In genomic region chr1:54110920-54111605, GRCm38 (mm10) we compare ENCODE assay signal across 22 mouse cellular contexts.
DNase-seq lines count a peak whose midpoint lies in the region; ATAC-seq lines count a peak whose summit lies in the region.
"Had no signal": no experiment of that assay in that cellular context is flagged by ENCODE, and none has a peak within 500 bp of the region (broad histone marks: within the 10 kb centered on the region; RNA-seq: fewer than 3 reads in every experiment).

No protein-coding gene starts in this region.

- ATAC-seq in kidney, embryonic 15.5 days (replicated peaks; ENCODE audit: low FRiP score), result no peak
- ATAC-seq: CD4-positive, CD25-positive, alpha-beta regulatory T cell, adult 4 months; forebrain, embryonic 13.5 days; intestine, postnatal 0 days had no signal

- no peaks in the 10 kb centered on the region for H3K27me3 ChIP-seq in kidney, embryonic 15.5 days
- H3K27me3 ChIP-seq: forebrain, embryonic 13.5 days; heart, embryonic 15.5 days; limb, embryonic 12.5 days; liver, embryonic 15.5 days had no signal

- DNase-seq in heart, adult 11 months, result peak; percentile 92
- no peak for DNase-seq in heart, postnatal 25 days (ENCODE audit: low spot score)
- peak; percentile 2 for DNase-seq in kidney, postnatal 14 days
- DNase-seq in lung, postnatal 36 days, result peak; percentile 3
- DNase-seq in lung, postnatal 14 days, result no peak
- DNase-seq in urinary bladder, postnatal 14 days (ENCODE audit: low spot score), result no peak
- DNase-seq: adrenal gland, postnatal 36 days; cerebellum, adult 9-10 months; cerebellum, postnatal 36 days; kidney, adult 9 months; midbrain, embryonic 14.5 days; thymus, adult 2 months; thymus, postnatal 36 days had no signal

- 79% methylated on average over 8 of the region's 8 CpGs for WGBS in kidney, embryonic 15.5 days

- H3K9me3 ChIP-seq in kidney, embryonic 15.5 days (replicated peaks), result no peaks in the 10 kb centered on the region
- H3K9me3 ChIP-seq: forebrain, embryonic 13.5 days; heart, embryonic 15.5 days; limb, embryonic 12.5 days; liver, embryonic 15.5 days had no signal

- H3K9ac ChIP-seq in kidney, embryonic 15.5 days, result no peak overlapping the region
- H3K9ac ChIP-seq: forebrain, embryonic 13.5 days; heart, embryonic 15.5 days; hindbrain, embryonic 14.5 days; limb, embryonic 12.5 days; liver, embryonic 15.5 days had no signal

- intact Hi-C loops in heart, postnatal 25 days (cut with DNase I), result loop anchor here (2.0 kb wide), 1 partner anchor 136 kb away; no protein-coding TSS in a partner anchor

- no peak overlapping the region for H3K4me3 ChIP-seq in kidney, embryonic 15.5 days (replicated peaks)
- H3K4me3 ChIP-seq: forebrain, embryonic 13.5 days; heart, embryonic 15.5 days; left cerebral cortex, adult 2 months; limb, embryonic 12.5 days; liver, embryonic 15.5 days had no signal

- H3K27ac ChIP-seq in kidney, embryonic 15.5 days, result no peak overlapping the region
- H3K27ac ChIP-seq: forebrain, embryonic 13.5 days; heart, embryonic 15.5 days; hindbrain, embryonic 14.5 days; left cerebral cortex, adult 2 months; limb, embryonic 12.5 days; liver, embryonic 15.5 days had no signal

- H3K4me2 ChIP-seq in kidney, embryonic 15.5 days, result no peak overlapping the region
- H3K4me2 ChIP-seq: forebrain, embryonic 13.5 days; heart, embryonic 15.5 days; hindbrain, embryonic 14.5 days; limb, embryonic 12.5 days; liver, embryonic 15.5 days had no signal

- no peaks in the 10 kb centered on the region for H3K4me1 ChIP-seq in kidney, embryonic 15.5 days
- H3K4me1 ChIP-seq: forebrain, embryonic 13.5 days; limb, embryonic 12.5 days; liver, embryonic 15.5 days had no signal

- no peaks in the 10 kb centered on the region for H3K36me3 ChIP-seq in kidney, embryonic 15.5 days
- H3K36me3 ChIP-seq: heart, embryonic 15.5 days; limb, embryonic 12.5 days; liver, embryonic 15.5 days had no signal

Comparison
In these comparisons a context has a peak if more than half of its experiments do, and no peak if none do; other contexts are left out.
1. DNase-seq: peak in heart, adult 11 months (single experiment), kidney, postnatal 14 days (single experiment) and lung, postnatal 36 days (single experiment); none in heart, postnatal 25 days (single experiment), lung, postnatal 14 days (single experiment) and urinary bladder, postnatal 14 days (single experiment).